Mouse (Mus musculus): Measurements from ENCODE around the gene Gm49368. TPM values are rescaled to one million over a fixed set of nuclear protein-coding genes. Genes with fewer than 3 reads are reported as not detected.

Gene Gm49368
- polyA plus RNA-seq, 1 experiment, result not detected

GRCm38 (mm10) chr7:128058576-128058975, 3.9 kb upstream of the Gm49368 start:
- no peak overlapping the region for H3ac ChIP-seq (ENCODE audit: control insufficient read depth, insufficient read length, low read depth)
- H3K36me3 ChIP-seq (ENCODE audit: control insufficient read depth, insufficient read depth), result no peaks in the 10 kb centered on the region
- H3K27me3 ChIP-seq (ENCODE audit: control insufficient read depth, insufficient read depth, insufficient read length), result peaks cover 7% of the 10 kb centered on the region
- H3K4me3 ChIP-seq (ENCODE audit: insufficient read depth, poor library complexity, severe bottlenecking), result no peak overlapping the region
- no peak for TF ChIP-seq MAX (IDR thresholded peaks at IDR 0.05)
- no peaks in the 10 kb centered on the region for H3K79me2 ChIP-seq (ENCODE audit: control insufficient read depth, insufficient read depth)
- H3K79me3 ChIP-seq (ENCODE audit: low read depth), result no peaks in the 10 kb centered on the region

DNA sequence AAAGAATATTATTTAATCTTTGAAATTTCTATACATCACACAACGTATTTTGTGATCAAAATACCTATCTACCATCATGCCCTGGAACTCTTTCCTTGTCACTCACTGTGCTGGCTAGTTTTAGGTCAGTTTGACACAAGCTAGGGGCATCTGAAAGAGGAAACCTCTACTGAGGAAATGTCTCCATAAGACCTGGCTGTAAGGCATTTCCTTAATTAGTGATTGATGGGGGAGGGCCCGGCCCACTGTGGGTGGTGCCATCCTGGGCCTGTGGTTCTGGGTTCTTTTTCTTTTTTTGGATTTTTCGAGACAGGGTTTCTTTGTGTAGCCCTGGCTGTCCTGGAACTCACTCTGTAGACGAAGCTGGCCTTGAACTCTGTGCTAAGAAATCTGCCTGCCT, 3.4 kb upstream of the Gm49368 start:
- no peak overlapping the region for H3ac ChIP-seq (ENCODE audit: control insufficient read depth, insufficient read length, low read depth)
- no peak overlapping the region for H3K4me3 ChIP-seq (ENCODE audit: insufficient read depth, poor library complexity, severe bottlenecking)
- peaks cover 8% of the 10 kb centered on the region for H3K27me3 ChIP-seq (ENCODE audit: control insufficient read depth, insufficient read depth, insufficient read length)
- H3K79me3 ChIP-seq (ENCODE audit: low read depth), result no peaks in the 10 kb centered on the region
- TF ChIP-seq USF1 (IDR thresholded peaks at IDR 0.05; ENCODE audit: low read depth) (no peak), MYOD1 (IDR thresholded peaks at IDR 0.05; ENCODE audit: control insufficient read depth, insufficient read length, low read depth) (no peak), CEBPB (IDR thresholded peaks at IDR 0.05; ENCODE audit: low read depth) (no peak), MAX (IDR thresholded peaks at IDR 0.05) (no peak), CTCF (IDR thresholded peaks at IDR 0.05; ENCODE audit: control insufficient read depth, insufficient read depth, insufficient read length) (no peak), MYOG (IDR thresholded peaks at IDR 0.05; ENCODE audit: control insufficient read depth, extremely low read depth, insufficient read length) (no peak), FOSL1 (IDR thresholded peaks at IDR 0.05; ENCODE audit: insufficient read depth, low read length, poor library complexity, severe bottlenecking) (no peak)
- no peaks in the 10 kb centered on the region for H3K36me3 ChIP-seq (ENCODE audit: control insufficient read depth, insufficient read depth)
- no peaks in the 10 kb centered on the region for H3K79me2 ChIP-seq (ENCODE audit: control insufficient read depth, insufficient read depth)

DNA sequence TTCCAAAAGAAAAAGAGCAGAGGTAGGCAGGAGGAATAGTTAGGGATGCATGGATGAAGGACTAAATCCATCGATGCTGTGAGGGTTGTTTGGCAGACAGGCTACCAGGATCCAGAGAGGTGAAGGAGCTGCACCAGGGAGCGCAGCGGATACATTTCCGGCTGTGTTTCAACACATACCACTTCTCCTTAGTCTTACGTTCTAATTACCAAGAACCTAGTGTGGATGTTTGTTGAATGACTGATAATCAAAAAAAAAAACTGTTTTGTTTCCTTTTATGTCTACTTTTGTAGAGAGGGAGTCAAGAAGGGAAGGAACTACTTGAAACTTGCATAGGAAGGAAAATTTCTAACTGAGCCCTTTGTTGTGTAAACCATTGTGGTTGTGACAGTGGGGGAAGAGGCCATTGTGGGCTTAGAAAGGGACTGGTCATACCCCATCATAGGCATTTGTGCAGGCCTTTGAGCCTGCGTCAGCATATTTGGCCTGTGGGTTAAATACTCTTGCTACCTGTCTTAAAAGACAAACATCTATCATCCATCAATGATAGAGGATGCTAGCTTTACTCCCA, 813 bp downstream of the Gm49368 start:
- H3K79me2 ChIP-seq (ENCODE audit: control insufficient read depth, insufficient read depth), result no peaks in the 10 kb centered on the region
- H3ac ChIP-seq (ENCODE audit: control insufficient read depth, insufficient read length, low read depth), result no peak overlapping the region
- no peak for TF ChIP-seq CEBPB (IDR thresholded peaks at IDR 0.05; ENCODE audit: low read depth)
- TF ChIP-seq MYOG (IDR thresholded peaks at IDR 0.05; ENCODE audit: control insufficient read depth, extremely low read depth, insufficient read length), result no peak
- TF ChIP-seq MAX (IDR thresholded peaks at IDR 0.05), result no peak
- no peak for TF ChIP-seq FOSL1 (IDR thresholded peaks at IDR 0.05; ENCODE audit: insufficient read depth, low read length, poor library complexity, severe bottlenecking)
- no peak for TF ChIP-seq USF1 (IDR thresholded peaks at IDR 0.05; ENCODE audit: low read depth)
- TF ChIP-seq MYOD1 (IDR thresholded peaks at IDR 0.05; ENCODE audit: control insufficient read depth, insufficient read length, low read depth), result no peak
- no peak for TF ChIP-seq CTCF (IDR thresholded peaks at IDR 0.05; ENCODE audit: control insufficient read depth, insufficient read depth, insufficient read length)
- H3K79me3 ChIP-seq (ENCODE audit: low read depth), result no peaks in the 10 kb centered on the region
- H3K36me3 ChIP-seq (ENCODE audit: control insufficient read depth, insufficient read depth), result no peaks in the 10 kb centered on the region
- no peak overlapping the region for H3K4me3 ChIP-seq (ENCODE audit: insufficient read depth, poor library complexity, severe bottlenecking)
- H3K27me3 ChIP-seq (ENCODE audit: control insufficient read depth, insufficient read depth, insufficient read length), result peaks cover 10% of the 10 kb centered on the region

DNA sequence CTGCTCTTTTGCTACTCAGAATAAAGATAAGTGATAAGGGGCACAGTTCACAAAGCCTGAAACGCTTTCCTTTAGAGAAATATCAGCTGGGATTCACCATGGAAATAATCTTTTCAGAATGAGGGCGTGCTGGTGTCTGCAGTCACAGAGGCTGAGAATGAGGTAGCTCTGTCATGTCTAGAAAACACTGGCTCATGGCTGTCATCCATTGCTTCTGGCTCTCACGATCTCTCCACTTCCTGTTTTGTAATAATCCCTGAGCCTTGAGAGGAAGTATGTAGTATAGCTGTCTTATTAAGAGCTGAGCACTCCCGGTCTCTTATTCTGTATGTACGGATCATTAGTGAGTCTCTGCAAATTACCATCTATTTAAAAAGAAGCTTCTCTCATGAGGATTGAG, 3.1 kb downstream of the Gm49368 start:
- Histone ChIP-seq H3K27me3 (ENCODE audit: control insufficient read depth, insufficient read depth, insufficient read length) (peaks cover 10% of the 10 kb centered on the region), H3K79me3 (ENCODE audit: low read depth) (no peaks in the 10 kb centered on the region), H3K36me3 (ENCODE audit: control insufficient read depth, insufficient read depth) (no peaks in the 10 kb centered on the region), H3K4me3 (ENCODE audit: insufficient read depth, poor library complexity, severe bottlenecking) (no peak overlapping the region), H3ac (ENCODE audit: control insufficient read depth, insufficient read length, low read depth) (no peak overlapping the region), H3K79me2 (ENCODE audit: control insufficient read depth, insufficient read depth) (no peaks in the 10 kb centered on the region)
- TF ChIP-seq FOSL1 (IDR thresholded peaks at IDR 0.05; ENCODE audit: insufficient read depth, low read length, poor library complexity, severe bottlenecking) (no peak), MAX (IDR thresholded peaks at IDR 0.05) (no peak), MYOG (IDR thresholded peaks at IDR 0.05; ENCODE audit: control insufficient read depth, extremely low read depth, insufficient read length) (no peak), USF1 (IDR thresholded peaks at IDR 0.05; ENCODE audit: low read depth) (no peak), CTCF (IDR thresholded peaks at IDR 0.05; ENCODE audit: control insufficient read depth, insufficient read depth, insufficient read length) (no peak), CEBPB (IDR thresholded peaks at IDR 0.05; ENCODE audit: low read depth) (no peak), MYOD1 (IDR thresholded peaks at IDR 0.05; ENCODE audit: control insufficient read depth, insufficient read length, low read depth) (no peak)

GRCm38 (mm10) chr7:128067847-128068246, 5.4 kb downstream of the Gm49368 start:
- Histone ChIP-seq H3ac (ENCODE audit: control insufficient read depth, insufficient read length, low read depth) (no peak overlapping the region), H3K4me3 (ENCODE audit: insufficient read depth, poor library complexity, severe bottlenecking) (no peak overlapping the region), H3K79me2 (ENCODE audit: control insufficient read depth, insufficient read depth) (no peaks in the 10 kb centered on the region), H3K27me3 (ENCODE audit: control insufficient read depth, insufficient read depth, insufficient read length) (peaks cover 24% of the 10 kb centered on the region), H3K36me3 (ENCODE audit: control insufficient read depth, insufficient read depth) (no peaks in the 10 kb centered on the region), H3K79me3 (ENCODE audit: low read depth) (no peaks in the 10 kb centered on the region)
- TF ChIP-seq MYOD1 (IDR thresholded peaks at IDR 0.05; ENCODE audit: control insufficient read depth, insufficient read length, low read depth) (no peak), MAX (IDR thresholded peaks at IDR 0.05) (no peak), CTCF (IDR thresholded peaks at IDR 0.05; ENCODE audit: control insufficient read depth, insufficient read depth, insufficient read length) (no peak), CEBPB (IDR thresholded peaks at IDR 0.05; ENCODE audit: low read depth) (no peak), FOSL1 (IDR thresholded peaks at IDR 0.05; ENCODE audit: insufficient read depth, low read length, poor library complexity, severe bottlenecking) (no peak), USF1 (IDR thresholded peaks at IDR 0.05; ENCODE audit: low read depth) (no peak), MYOG (IDR thresholded peaks at IDR 0.05; ENCODE audit: control insufficient read depth, extremely low read depth, insufficient read length) (no peak)

- H3K36me3 ChIP-seq (ENCODE audit: control insufficient read depth, insufficient read depth), result no peaks in the 10 kb centered on the region
- TF ChIP-seq CEBPB (IDR thresholded peaks at IDR 0.05; ENCODE audit: low read depth) (no peak), MYOD1 (IDR thresholded peaks at IDR 0.05; ENCODE audit: control insufficient read depth, insufficient read length, low read depth) (no peak), MAX (IDR thresholded peaks at IDR 0.05) (no peak), FOSL1 (IDR thresholded peaks at IDR 0.05; ENCODE audit: insufficient read depth, low read length, poor library complexity, severe bottlenecking) (no peak), USF1 (IDR thresholded peaks at IDR 0.05; ENCODE audit: low read depth) (no peak), MYOG (IDR thresholded peaks at IDR 0.05; ENCODE audit: control insufficient read depth, extremely low read depth, insufficient read length) (no peak), CTCF (IDR thresholded peaks at IDR 0.05; ENCODE audit: control insufficient read depth, insufficient read depth, insufficient read length) (no peak)
These were observed 7.4 kb downstream of the Gm49368 start for GRCm38 (mm10) chr7:128069844-128070243.

More at GRCm38 (mm10) chr7:128069844-128070243, 7.4 kb downstream of the Gm49368 start:
- Histone ChIP-seq H3K27me3 (ENCODE audit: control insufficient read depth, insufficient read depth, insufficient read length) (peaks cover 22% of the 10 kb centered on the region), H3ac (ENCODE audit: control insufficient read depth, insufficient read length, low read depth) (no peak overlapping the region), H3K4me3 (ENCODE audit: insufficient read depth, poor library complexity, severe bottlenecking) (no peak overlapping the region), H3K79me3 (ENCODE audit: low read depth) (no peaks in the 10 kb centered on the region), H3K79me2 (ENCODE audit: control insufficient read depth, insufficient read depth) (no peaks in the 10 kb centered on the region)

Data from C2C12 (cell line).